Mouse (Mus musculus): ENCODE results near the gene Nat9. TPM values are rescaled to one million over a fixed set of nuclear protein-coding genes. Genes with fewer than 3 reads are reported as not detected.

The Nat9 gene
- polyA plus RNA-seq (2015; fragmentation: Nextera tagmentation; extraction: Ambion mirVana), result 20.6 and 24.2 TPM in 2 replicates

DNA sequence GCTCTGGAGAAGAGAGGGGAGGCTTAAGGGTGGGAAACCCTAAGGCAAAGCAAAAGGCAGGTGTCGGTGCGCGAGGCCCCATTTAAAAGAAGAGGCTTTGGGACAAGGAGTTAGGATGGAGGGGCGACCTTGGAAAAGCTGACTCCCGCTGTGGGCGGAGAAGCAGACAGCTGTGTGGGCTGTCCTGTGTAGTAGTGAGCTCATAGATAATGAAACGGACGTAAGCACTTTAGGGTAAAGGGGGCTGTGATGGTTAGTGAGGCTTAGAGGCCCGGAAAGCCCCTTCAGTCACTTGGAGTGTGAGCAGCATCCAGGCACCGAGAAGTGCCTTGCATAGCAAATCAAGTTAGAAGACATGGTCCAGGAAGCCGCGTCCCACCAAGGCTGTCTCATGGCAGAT, at the start of gene Nat9:
Gene Nat9 (minus strand): TSS at position 167 of the 400 bp plus-strand sequence.
- H3K4me2 ChIP-seq (ENCODE audit: low read length), result peak within 1 kb of the TSS; percentile 92

DNA sequence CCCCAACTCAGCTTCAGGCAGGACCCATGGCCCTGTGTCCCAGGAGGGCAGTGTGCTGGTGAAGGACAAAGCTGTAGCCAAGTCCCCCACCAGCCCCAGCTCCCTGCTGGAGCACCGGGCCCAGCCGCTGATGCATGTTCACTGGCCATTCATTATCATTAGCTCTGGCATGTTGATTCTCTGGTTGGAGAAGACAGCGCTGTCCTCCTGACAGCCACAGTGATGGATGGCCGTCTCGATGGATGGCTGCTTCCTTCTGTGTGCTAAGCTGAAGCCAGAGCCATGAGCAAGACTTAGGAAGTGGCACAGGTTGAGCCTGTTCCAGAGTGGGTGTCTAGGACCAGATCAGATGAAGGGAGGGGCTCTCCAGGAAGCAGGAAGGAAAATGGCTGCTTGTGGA, 48.9 kb upstream of the Nat9 start:
- no peak overlapping the region for H3K4me2 ChIP-seq (ENCODE audit: low read length)
- peaks cover 25% of the 10 kb centered on the region for H3K4me1 ChIP-seq (replicated peaks; ENCODE audit: control insufficient read depth, insufficient read depth, low read length)
- H3K27me3 ChIP-seq (replicated peaks; ENCODE audit: control insufficient read depth, insufficient read depth, low read length), result no peaks in the 10 kb centered on the region
- ATAC-seq, result no peak
- H3K9me3 ChIP-seq (ENCODE audit: control insufficient read depth, low read length), result no peaks in the 10 kb centered on the region
- WGBS, result 73% methylated on average over 5 of the region's 5 CpGs
- no peak overlapping the region for H3K27ac ChIP-seq (ENCODE audit: low read length)
- no peak overlapping the region for H3K9ac ChIP-seq (replicated peaks; ENCODE audit: low read depth, low read length)
- H3K4me3 ChIP-seq (replicated peaks; ENCODE audit: low read length), result no peak overlapping the region
- H3K36me3 ChIP-seq (ENCODE audit: control insufficient read depth, insufficient read depth), result no peaks in the 10 kb centered on the region

More for the DNA sequence above, at the start of gene Nat9:
- Histone ChIP-seq H3K9me3 (ENCODE audit: control insufficient read depth, low read length) (no peaks in the 10 kb centered on the region), H3K4me1 (replicated peaks; ENCODE audit: control insufficient read depth, insufficient read depth, low read length) (peaks cover 16% of the 10 kb centered on the region), H3K27ac (ENCODE audit: low read length) (peak within 1 kb of the TSS; percentile 67), H3K4me3 (replicated peaks; ENCODE audit: low read length) (peak within 1 kb of the TSS; percentile 73), H3K27me3 (replicated peaks; ENCODE audit: control insufficient read depth, insufficient read depth, low read length) (no peaks in the 10 kb centered on the region), H3K36me3 (ENCODE audit: control insufficient read depth, insufficient read depth) (no peaks in the 10 kb centered on the region), H3K9ac (replicated peaks; ENCODE audit: low read depth, low read length) (peak within 1 kb of the TSS; percentile 83)
- WGBS, result 10% methylated on average over 12 of the region's 12 CpGs
- ATAC-seq, result no peak; the same call in 1 of the 2 replicates

DNA sequence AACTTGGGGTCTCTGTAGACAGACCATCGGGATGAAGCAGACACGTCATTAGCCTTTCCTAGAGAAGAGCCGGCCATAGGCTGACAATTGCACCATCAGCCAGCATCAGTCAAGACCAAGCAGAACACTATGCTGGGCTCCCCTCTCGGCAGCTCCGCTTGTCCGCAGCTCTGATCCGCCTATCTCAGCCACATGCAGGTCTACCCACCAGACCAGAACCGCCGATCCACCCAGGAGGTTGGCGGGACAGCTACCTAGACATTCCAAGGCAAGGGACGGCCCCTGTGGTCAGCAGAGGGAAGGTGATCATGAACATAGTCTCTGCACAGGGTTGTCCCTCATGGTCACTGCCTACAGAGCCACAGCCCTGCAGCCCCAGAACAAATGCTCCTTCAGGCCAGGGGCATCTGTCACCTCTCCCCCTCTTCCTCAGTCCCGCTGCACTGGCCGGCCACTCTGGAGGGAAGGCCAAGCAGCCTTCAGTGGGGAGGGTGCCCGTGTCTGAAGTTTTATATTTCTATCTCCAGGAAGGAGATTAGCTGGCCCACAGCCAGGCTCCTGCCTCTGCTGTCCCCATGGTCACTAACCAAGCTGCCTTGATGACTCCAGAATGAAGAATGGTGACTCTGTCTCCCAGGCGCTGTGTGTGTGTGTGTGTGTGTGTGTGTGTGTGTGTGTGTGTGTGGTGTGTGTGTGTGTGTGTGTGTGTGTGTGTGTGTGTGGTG, 46.8 kb upstream of the Nat9 start:
- ATAC-seq, result peak; percentile 4; the same call in 1 of the 2 replicates
- Histone ChIP-seq H3K36me3 (ENCODE audit: control insufficient read depth, insufficient read depth) (no peaks in the 10 kb centered on the region), H3K9me3 (ENCODE audit: control insufficient read depth, low read length) (no peaks in the 10 kb centered on the region), H3K27me3 (replicated peaks; ENCODE audit: control insufficient read depth, insufficient read depth, low read length) (no peaks in the 10 kb centered on the region), H3K27ac (ENCODE audit: low read length) (no peak overlapping the region), H3K4me2 (ENCODE audit: low read length) (no peak overlapping the region), H3K9ac (replicated peaks; ENCODE audit: low read depth, low read length) (no peak overlapping the region), H3K4me3 (replicated peaks; ENCODE audit: low read length) (no peak overlapping the region), H3K4me1 (replicated peaks; ENCODE audit: control insufficient read depth, insufficient read depth, low read length) (peaks cover 30% of the 10 kb centered on the region)
- 83% methylated on average over 15 of the region's 15 CpGs for WGBS

DNA sequence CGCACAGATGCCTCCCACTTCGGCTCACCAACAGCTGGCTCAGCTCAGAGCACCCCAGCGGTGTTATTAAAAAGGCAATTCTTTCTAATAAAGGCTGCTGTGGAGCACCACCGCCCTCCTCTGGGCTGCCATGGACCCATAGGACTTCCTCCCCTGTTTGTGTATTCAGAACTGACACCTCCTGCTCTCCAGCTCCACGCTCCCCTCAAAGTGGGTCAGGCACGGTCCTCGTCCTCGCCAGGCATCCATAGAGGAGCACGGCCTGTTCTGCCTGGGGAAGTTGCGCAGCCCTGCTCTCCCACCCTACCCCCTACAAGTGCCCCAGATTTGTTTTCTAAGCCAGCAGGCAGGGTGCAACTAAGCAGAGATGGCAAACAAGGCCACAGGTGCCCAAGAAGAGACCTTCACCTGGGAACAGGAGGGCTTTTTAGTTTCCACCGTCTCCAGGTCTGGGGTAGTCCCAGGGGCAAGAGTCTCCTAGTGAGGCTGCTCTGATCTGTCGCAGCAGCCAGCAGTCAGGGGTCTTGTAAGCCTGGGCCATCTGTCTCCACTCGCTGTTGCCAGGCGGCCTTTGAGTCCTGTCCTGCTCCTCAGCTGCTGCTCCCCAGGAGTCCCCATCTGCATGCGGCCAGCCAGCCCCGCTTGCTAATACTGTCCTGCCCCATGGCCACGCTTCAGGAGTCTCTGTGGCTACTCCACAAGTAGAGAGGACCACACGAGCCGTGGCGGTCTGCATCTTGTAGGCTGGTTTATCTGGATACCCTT, 46.0 kb upstream of the Nat9 start:
- Histone ChIP-seq H3K9me3 (ENCODE audit: control insufficient read depth, low read length) (no peaks in the 10 kb centered on the region), H3K9ac (replicated peaks; ENCODE audit: low read depth, low read length) (no peak overlapping the region), H3K27me3 (replicated peaks; ENCODE audit: control insufficient read depth, insufficient read depth, low read length) (no peaks in the 10 kb centered on the region), H3K36me3 (ENCODE audit: control insufficient read depth, insufficient read depth) (no peaks in the 10 kb centered on the region), H3K4me1 (replicated peaks; ENCODE audit: control insufficient read depth, insufficient read depth, low read length) (peaks cover 34% of the 10 kb centered on the region), H3K4me3 (replicated peaks; ENCODE audit: low read length) (no peak overlapping the region), H3K27ac (ENCODE audit: low read length) (no peak overlapping the region), H3K4me2 (ENCODE audit: low read length) (no peak overlapping the region)
- 46% methylated on average over 20 of the region's 20 CpGs for WGBS
- peak; percentile 44 for ATAC-seq

DNA sequence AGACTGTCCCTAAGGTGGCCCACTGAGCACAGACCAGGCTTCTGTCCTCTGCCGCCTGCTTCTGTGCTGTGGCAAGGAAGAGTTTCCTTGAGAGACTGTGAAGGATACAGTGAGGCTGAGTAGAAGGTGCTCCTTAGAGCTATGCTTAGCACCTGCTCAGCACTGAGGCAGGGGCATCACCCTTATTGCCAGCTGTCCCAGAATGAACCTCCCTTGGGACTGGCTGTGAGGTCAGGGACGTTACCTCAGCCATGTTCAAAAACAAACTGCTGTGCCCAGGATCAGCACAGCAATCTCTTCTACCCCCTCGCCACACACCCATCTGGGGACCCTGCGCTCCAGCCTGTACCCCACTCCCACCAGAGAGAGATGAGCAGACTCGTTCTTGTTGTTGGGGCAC, 45.2 kb upstream of the Nat9 start:
- Histone ChIP-seq H3K36me3 (ENCODE audit: control insufficient read depth, insufficient read depth) (no peaks in the 10 kb centered on the region), H3K4me3 (replicated peaks; ENCODE audit: low read length) (no peak overlapping the region), H3K9me3 (ENCODE audit: control insufficient read depth, low read length) (no peaks in the 10 kb centered on the region), H3K27me3 (replicated peaks; ENCODE audit: control insufficient read depth, insufficient read depth, low read length) (no peaks in the 10 kb centered on the region), H3K27ac (ENCODE audit: low read length) (no peak overlapping the region), H3K4me2 (ENCODE audit: low read length) (no peak overlapping the region), H3K4me1 (replicated peaks; ENCODE audit: control insufficient read depth, insufficient read depth, low read length) (peaks cover 39% of the 10 kb centered on the region), H3K9ac (replicated peaks; ENCODE audit: low read depth, low read length) (no peak overlapping the region)
- WGBS, result 75% methylated on average over 5 of the region's 5 CpGs
- no peak for ATAC-seq

DNA sequence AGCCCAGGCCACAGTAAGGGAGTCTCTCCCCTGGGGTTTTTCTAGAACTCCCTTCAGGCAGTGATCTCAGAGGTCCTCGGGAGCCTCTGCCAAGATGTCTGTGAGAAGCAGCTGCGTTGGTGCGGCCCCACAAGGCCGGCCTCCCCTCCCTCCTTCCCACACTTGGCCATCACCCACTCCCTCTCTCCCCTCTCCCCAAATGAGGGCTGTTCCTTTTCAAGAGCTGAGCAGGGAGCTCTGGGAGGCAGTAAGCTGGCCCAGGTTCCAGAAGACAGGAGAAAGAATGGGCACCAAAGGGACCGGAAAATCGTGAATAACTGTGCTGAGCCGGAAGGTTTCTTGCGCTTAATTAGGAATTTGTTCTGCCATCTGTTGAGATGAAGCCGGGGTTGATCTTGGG, 44.3 kb upstream of the Nat9 start:
- no peaks in the 10 kb centered on the region for H3K9me3 ChIP-seq (ENCODE audit: control insufficient read depth, low read length)
- peak overlapping the region; percentile 56 for H3K27ac ChIP-seq (ENCODE audit: low read length)
- ATAC-seq, result peak; percentile 47
- WGBS, result 16% methylated on average over 9 of the region's 9 CpGs
- H3K9ac ChIP-seq (replicated peaks; ENCODE audit: low read depth, low read length), result peak overlapping the region; percentile 11; the same call in 1 of the 2 replicates
- no peak overlapping the region for H3K4me2 ChIP-seq (ENCODE audit: low read length)
- peaks cover 49% of the 10 kb centered on the region for H3K4me1 ChIP-seq (replicated peaks; ENCODE audit: control insufficient read depth, insufficient read depth, low read length)
- no peaks in the 10 kb centered on the region for H3K36me3 ChIP-seq (ENCODE audit: control insufficient read depth, insufficient read depth)
- no peak overlapping the region for H3K4me3 ChIP-seq (replicated peaks; ENCODE audit: low read length)
- no peaks in the 10 kb centered on the region for H3K27me3 ChIP-seq (replicated peaks; ENCODE audit: control insufficient read depth, insufficient read depth, low read length)

DNA sequence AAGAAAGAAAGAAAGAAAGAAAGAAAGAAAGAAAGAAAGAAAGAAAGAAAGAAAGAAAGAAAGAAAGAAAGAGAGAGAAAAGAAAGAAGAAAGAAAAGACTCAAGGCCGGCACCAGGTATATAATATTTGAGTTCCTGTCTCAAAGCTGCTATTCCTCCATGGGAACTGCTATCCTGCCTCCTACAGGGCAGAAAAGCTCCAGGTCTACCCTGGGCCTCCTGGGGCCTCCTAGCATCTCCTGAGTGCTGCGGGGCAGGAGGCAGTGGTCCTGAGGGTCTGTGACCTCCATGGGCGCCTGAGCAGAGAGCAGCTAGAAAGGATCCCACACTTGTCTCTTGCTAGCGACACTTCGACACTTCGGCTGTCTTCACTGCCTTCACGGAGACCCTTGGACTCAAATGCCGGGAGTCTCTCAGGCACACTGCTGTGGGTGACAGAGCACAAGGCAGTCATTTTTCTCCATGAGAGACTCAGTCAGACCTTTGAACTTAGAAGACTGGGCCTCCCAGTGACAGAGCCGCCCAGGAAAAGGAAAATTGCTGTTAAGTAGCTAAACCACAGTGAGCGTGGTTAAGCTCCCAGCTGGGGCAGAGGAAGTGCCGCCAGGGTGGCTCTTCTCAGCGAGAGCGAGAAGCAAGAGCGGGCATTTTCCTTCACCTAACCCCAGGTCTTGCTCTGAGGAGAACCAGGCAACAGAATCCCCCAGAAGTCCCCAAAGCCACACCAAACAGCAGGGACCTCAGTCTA, 43.7 kb upstream of the Nat9 start:
- Histone ChIP-seq H3K4me1 (replicated peaks; ENCODE audit: control insufficient read depth, insufficient read depth, low read length) (peaks cover 55% of the 10 kb centered on the region), H3K9ac (replicated peaks; ENCODE audit: low read depth, low read length) (peak overlapping the region; percentile 11; the same call in 1 of the 2 replicates), H3K36me3 (ENCODE audit: control insufficient read depth, insufficient read depth) (no peaks in the 10 kb centered on the region), H3K9me3 (ENCODE audit: control insufficient read depth, low read length) (no peaks in the 10 kb centered on the region), H3K4me2 (ENCODE audit: low read length) (no peak overlapping the region), H3K4me3 (replicated peaks; ENCODE audit: low read length) (no peak overlapping the region), H3K27ac (ENCODE audit: low read length) (peak overlapping the region; percentile 56), H3K27me3 (replicated peaks; ENCODE audit: control insufficient read depth, insufficient read depth, low read length) (no peaks in the 10 kb centered on the region)
- no peak for ATAC-seq
- 55% methylated on average over 14 of the region's 14 CpGs for WGBS

DNA sequence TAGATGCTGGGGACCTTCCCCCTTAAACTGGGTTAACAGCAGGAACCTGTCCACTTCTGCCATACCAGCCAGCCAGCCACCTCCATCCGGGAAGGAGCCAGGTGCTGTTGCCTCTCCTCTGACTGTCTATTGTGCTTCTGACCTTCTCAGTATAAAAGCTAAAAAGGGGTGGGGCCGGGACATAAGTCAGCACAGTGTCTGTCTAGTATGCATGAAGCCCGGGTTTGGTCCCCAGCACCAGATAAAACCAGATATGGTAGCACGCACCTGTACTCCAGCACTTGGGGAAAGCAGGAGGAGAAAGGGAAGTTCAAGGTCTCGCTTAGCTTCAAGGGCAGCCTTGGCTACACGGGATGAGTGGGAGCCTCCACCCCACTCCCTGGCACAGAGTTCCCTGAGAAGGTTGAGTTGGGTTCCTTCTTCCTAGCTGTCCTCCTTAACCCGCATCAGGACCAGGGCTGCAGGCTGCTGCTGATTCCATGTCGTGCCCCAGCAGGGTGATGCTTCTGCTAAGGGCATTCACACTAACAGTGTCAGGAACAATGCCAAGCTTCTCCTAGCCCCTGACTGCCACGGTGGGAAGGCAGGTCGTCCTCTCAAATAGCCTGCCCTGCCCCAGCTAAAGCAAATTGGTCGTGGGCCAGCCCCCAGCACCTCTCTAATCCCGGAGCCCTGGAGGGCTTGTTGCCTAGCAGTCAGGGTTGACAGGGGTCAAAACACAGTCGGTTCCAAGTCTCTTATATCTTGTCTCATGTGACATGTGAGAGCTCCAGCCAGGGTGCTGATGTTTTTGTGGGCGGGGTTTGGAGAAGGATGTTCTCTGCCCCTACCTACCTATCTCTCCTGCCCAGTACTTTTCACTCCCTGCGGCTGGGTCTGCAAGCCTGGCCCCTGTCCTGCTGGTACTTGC, 41.6 kb upstream of the Nat9 start:
- no peaks in the 10 kb centered on the region for H3K27me3 ChIP-seq (replicated peaks; ENCODE audit: control insufficient read depth, insufficient read depth, low read length)
- WGBS, result 49% methylated on average over 15 of the region's 15 CpGs
- no peaks in the 10 kb centered on the region for H3K9me3 ChIP-seq (ENCODE audit: control insufficient read depth, low read length)
- peaks cover 71% of the 10 kb centered on the region for H3K4me1 ChIP-seq (replicated peaks; ENCODE audit: control insufficient read depth, insufficient read depth, low read length)
- no peak for ATAC-seq
- no peak overlapping the region for H3K4me2 ChIP-seq (ENCODE audit: low read length)
- H3K4me3 ChIP-seq (replicated peaks; ENCODE audit: low read length), result no peak overlapping the region
- no peak overlapping the region for H3K9ac ChIP-seq (replicated peaks; ENCODE audit: low read depth, low read length)
- no peak overlapping the region for H3K27ac ChIP-seq (ENCODE audit: low read length)
- no peaks in the 10 kb centered on the region for H3K36me3 ChIP-seq (ENCODE audit: control insufficient read depth, insufficient read depth)
